Mouse (Mus musculus) heart, postnatal 0 days (tissue): ENCODE measurements around the gene Smco2. TPM values are rescaled to one million over a fixed set of nuclear protein-coding genes. Genes with fewer than 3 reads are reported as not detected.
A peak's percentile ranks its signal among the peaks of the same experiment; 100 is the strongest.

Experiments
- ATAC-seq: fragments of 200-750 bp; cut with Nextera tagmentation; 2 replicates; pipeline ENCODE4 v1.8.0; 2017; ENCODE audit warnings: low read depth, moderate number of reproducible peaks, moderate library complexity; ENCODE audit not compliant: insufficient read depth
- DNase-seq: peaks from one replicate; pipeline ENCODE4 v3.0.0-alpha.2; 2016; ENCODE audit warnings: low spot score
- H3K27ac ChIP-seq: fragments of 300-500 bp; sonication (generic); 2 replicates; pipeline ENCODE4 v1.5.1; 2014; ENCODE audit warnings: low read depth, mild to moderate bottlenecking
- H3K27me3 ChIP-seq: fragments of 300-500 bp; sonication (generic); 2 replicates; pipeline ENCODE4 v1.6.1; 2014; ENCODE audit warnings: low read length, mixed read lengths; ENCODE audit not compliant: control insufficient read depth, insufficient read depth
- H3K36me3 ChIP-seq: fragments of 300-500 bp; sonication (generic); replicated peaks from 2 replicates; pipeline ENCODE4 v1.6.1; 2014; ENCODE audit warnings: low read length, mixed read lengths; ENCODE audit not compliant: control insufficient read depth, insufficient read depth
- H3K4me1 ChIP-seq: fragments of 300-500 bp; sonication (generic); 2 replicates; pipeline ENCODE4 v1.6.1; 2014; ENCODE audit warnings: antibody characterized with exemption; ENCODE audit not compliant: control insufficient read depth, insufficient read depth
- H3K4me2 ChIP-seq: fragments of 300-500 bp; sonication (generic); 2 replicates; pipeline ENCODE4 v1.6.1; 2014; ENCODE audit warnings: low read depth, mild to moderate bottlenecking, low read length, moderate library complexity
- H3K4me3 ChIP-seq: fragments of 300-500 bp; sonication (generic); 2 replicates; pipeline ENCODE4 v1.5.1; 2014; ENCODE audit warnings: low read depth, low read length
- H3K9ac ChIP-seq: fragments of 300-500 bp; sonication (generic); replicated peaks from 2 replicates; pipeline ENCODE4 v1.6.1; 2014; ENCODE audit warnings: low read depth, low read length, mixed read lengths
- H3K9me3 ChIP-seq: fragments of 300-500 bp; sonication (generic); replicated peaks from 2 replicates; pipeline ENCODE4 v1.6.1; 2016; ENCODE audit warnings: low read length; ENCODE audit not compliant: control insufficient read depth
- CTCF ChIP-seq: IDR thresholded peaks from 2 replicates; pipeline ENCODE4 v1.5.1; 2016; ENCODE audit warnings: antibody characterized with exemption, control low read depth, low read depth
- EP300 ChIP-seq: IDR thresholded peaks from 2 replicates; pipeline ENCODE4 v1.6.1; 2016; ENCODE audit warnings: antibody characterized with exemption, low read depth
- WGBS: fragments of 180-500 bp; shearing (Covaris S2); extraction: QIAGEN DNeasy Blood & Tissue Kit; methylation state at CpG from one replicate; pipeline ENCODE4 v1.1.7; 2014; 5-methylcytosine and 5-hydroxymethylcytosine counted together
- polyA plus RNA-seq: library from polyadenylated mRNA; unstranded; fragments of >200 nt; fragmentation: Nextera tagmentation; extraction: Ambion mirVana; gene quantifications from 2 replicates; pipeline ENCODE4 v1.2.1, GENCODE M21; 2015
- total RNA-seq: library from RNA; depleted of rRNA; stranded (reverse); fragments of >200 nt; gene quantifications from 2 replicates; pipeline ENCODE4 v1.2.3, GENCODE M21; 2014; ENCODE audit warnings: low replicate concordance

Smco2 gene
- total and polyA plus RNA-seq, 2 experiments from 2014 or later = 0.29 TPM; not detected in 1

DNA sequence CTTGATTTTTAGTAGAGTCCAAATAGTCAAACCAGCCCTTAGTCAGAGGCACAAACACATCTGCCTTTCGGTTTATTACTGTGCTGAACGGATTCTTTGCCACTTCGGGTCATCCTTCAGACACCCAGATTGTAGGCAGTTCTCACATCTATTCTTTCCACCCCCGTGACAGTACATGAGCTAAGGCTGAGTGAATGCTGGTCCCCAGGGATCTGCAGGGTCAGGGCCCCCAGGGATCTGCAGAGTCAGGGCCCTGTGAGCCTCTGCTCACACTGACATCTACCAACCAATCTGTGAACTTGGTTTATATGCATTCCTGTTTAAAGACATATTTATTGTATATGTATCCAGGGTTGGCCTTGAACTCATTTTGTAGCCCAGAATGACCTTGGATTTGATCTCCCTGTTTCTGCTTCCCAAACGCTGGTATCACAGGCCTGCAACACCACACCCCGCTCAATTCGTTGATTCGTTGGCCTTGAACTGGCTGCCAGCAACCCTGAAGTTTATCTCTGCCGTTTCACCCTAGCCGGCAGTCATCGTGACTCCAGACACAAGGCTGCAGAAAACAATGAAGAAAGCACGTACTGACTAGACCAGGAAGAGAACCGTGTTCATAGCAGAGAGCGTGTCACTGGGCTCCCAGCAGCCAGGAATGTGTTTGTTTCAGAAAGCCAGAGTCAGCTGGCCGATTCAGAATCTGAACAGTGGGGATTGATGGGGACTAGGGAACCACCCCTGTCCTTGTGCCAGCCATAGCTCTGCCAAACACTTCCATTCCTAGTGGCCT is 3.7 kb upstream of the Smco2 start:
- DNase-seq (no peak), ATAC-seq (peak; percentile 62)
- no peaks in the 10 kb centered on the region for H3K9me3 ChIP-seq
- H3K36me3 ChIP-seq = no peaks in the 10 kb centered on the region
- TF ChIP-seq EP300 = no peak
- no peak for TF ChIP-seq CTCF
- 31% methylated on average over 15 of the region's 15 CpGs for WGBS
- H3K4me2 ChIP-seq = no peak overlapping the region
- peaks cover 19% of the 10 kb centered on the region for H3K4me1 ChIP-seq
- H3K4me3 ChIP-seq = no peak overlapping the region
- no peaks in the 10 kb centered on the region for H3K27me3 ChIP-seq
- H3K27ac ChIP-seq = peak overlapping the region; percentile 54
- no peak overlapping the region for H3K9ac ChIP-seq

DNA sequence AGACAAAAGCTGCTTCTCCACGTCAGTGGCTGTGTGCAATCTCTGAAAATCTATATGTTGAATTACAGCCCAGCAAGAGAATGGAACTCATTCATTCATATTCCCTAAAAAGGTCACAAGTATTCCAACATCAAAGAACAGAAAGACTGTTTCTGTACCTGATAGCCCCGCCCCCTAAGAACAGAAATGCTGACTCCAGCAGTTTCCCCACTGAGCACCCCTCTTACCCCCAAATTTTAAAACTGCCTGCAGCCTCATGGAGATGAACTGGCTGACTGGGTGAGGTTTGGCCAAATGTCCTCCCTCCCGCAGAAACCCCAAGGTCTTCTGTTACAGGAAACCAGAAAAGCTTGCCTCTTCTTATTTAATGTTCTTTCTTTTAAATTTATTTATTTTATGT is 2.5 kb upstream of the Smco2 start:
- H3K27ac ChIP-seq = no peak overlapping the region
- no peaks in the 10 kb centered on the region for H3K27me3 ChIP-seq

DNA sequence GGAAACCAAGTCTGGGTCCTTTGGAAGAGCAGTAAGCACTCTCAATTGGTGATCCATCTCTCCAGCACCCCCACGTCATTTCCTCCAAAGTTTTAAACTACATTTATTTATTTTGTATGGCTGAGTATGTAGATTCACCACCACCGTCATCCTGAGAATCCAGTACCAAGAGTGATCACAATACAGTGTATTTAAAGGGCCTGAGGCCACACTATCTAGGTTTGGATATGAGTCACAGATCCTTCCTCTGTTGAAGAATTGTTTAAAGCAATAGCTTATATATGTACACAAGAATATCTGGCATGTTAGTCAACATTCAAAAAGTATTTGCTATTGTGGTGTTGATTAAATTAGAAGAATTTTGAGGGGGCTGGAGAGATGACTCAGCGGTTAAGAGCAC is 1.6 kb upstream of the Smco2 start:
- WGBS = 76% methylated on average over 3 of the region's 3 CpGs
- H3K9ac ChIP-seq = no peak overlapping the region
- no peak for TF ChIP-seq CTCF

More for the DNA sequence above, 2.5 kb upstream of the Smco2 start:
- H3K9ac ChIP-seq = no peak overlapping the region
- no peaks in the 10 kb centered on the region for H3K9me3 ChIP-seq
- H3K4me1 ChIP-seq = peaks cover 19% of the 10 kb centered on the region
- ATAC-seq (no peak), DNase-seq (no peak)
- H3K36me3 ChIP-seq = no peaks in the 10 kb centered on the region
- WGBS = 92% methylated on average over 3 of the region's 3 CpGs
- no peak overlapping the region for H3K4me3 ChIP-seq
- H3K4me2 ChIP-seq = no peak overlapping the region
- TF ChIP-seq EP300 = no peak
- no peak for TF ChIP-seq CTCF

DNA sequence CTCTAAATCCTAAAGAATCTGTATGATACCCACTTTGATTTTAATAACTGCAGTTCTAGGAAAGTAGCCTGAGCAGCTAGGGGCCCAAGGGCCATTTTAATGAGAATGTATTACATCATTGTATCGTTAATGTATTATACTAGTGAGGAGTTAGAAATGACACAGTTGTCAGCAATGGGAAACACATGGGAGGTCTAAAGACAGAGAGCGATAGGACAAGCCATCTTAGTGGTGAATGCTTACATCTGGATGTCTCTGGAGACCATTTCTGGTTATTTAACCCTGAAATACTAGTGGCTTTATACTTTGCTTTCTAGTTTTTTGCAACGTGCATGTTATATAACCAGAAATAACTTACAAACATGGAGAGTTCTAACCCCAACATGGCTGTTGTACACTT is 2.0 kb downstream of the Smco2 start:
- H3K27me3 ChIP-seq = no peaks in the 10 kb centered on the region
- TF ChIP-seq EP300 (no peak), CTCF (no peak)
- no peak overlapping the region for H3K4me3 ChIP-seq
- DNase-seq (no peak), ATAC-seq (no peak)
- H3K27ac ChIP-seq = no peak overlapping the region
- no peak overlapping the region for H3K4me2 ChIP-seq
- no peak overlapping the region for H3K9ac ChIP-seq
- H3K9me3 ChIP-seq = no peaks in the 10 kb centered on the region
- no peaks in the 10 kb centered on the region for H3K36me3 ChIP-seq
- H3K4me1 ChIP-seq = peaks cover 12% of the 10 kb centered on the region
- 77% methylated on average over 3 of the region's 3 CpGs for WGBS

More for the DNA sequence above, 1.6 kb upstream of the Smco2 start:
- H3K4me3 ChIP-seq = no peak overlapping the region
- ATAC-seq (no peak), DNase-seq (no peak)
- H3K4me1 ChIP-seq = peaks cover 26% of the 10 kb centered on the region
- no peak overlapping the region for H3K4me2 ChIP-seq
- no peak overlapping the region for H3K27ac ChIP-seq
- no peaks in the 10 kb centered on the region for H3K36me3 ChIP-seq
- H3K9me3 ChIP-seq = no peaks in the 10 kb centered on the region
- no peaks in the 10 kb centered on the region for H3K27me3 ChIP-seq

DNA sequence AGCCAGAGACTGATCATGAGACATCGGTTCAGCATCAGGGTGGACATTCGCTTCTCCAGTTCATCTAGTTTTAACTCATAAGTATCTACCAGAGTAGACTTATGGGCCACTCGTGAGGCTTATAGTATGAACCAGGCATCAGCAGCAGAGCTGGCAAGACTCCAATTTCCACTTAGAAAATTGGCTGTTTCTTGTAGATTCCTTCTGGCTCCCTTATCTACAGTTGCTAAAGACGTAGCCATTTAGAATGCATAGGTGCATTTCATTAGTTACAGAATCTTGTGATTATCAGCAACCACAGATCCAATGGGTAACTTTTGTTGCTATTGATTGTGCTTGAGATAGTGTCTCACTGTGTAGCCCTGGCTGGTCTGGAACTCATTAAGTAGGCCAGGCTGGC is 2.8 kb downstream of the Smco2 start:
- Histone ChIP-seq H3K36me3 (no peaks in the 10 kb centered on the region), H3K4me2 (no peak overlapping the region), H3K4me1 (peaks cover 19% of the 10 kb centered on the region), H3K9me3 (no peaks in the 10 kb centered on the region), H3K27ac (no peak overlapping the region), H3K27me3 (no peaks in the 10 kb centered on the region), H3K9ac (no peak overlapping the region), H3K4me3 (no peak overlapping the region)
- DNase-seq = no peak
- no peak for TF ChIP-seq EP300
- no peak for TF ChIP-seq CTCF
- WGBS = 52% methylated on average over 4 of the region's 4 CpGs
- no peak for ATAC-seq

DNA sequence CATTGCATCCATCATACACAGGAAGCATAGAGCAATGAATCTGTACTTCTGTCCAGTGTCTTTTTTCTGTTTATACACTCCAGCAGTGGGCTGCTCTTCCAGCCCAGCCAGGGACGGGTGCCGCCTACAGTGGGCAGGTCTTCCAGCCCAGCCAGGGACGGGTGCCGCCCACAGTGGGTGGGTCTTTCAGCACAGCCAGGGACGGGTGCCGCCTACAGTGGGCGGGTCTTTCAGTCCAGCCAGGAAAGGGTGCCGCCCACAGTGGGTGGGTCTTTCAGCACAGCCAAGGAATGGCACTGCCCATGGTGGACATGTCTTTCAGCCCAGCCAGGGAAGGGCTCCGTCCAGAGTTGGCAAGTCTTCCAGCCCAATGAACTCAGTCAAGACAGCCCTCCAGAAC is 5.3 kb downstream of the Smco2 start:
- TF ChIP-seq EP300 = no peak

More for the DNA sequence above, 5.3 kb downstream of the Smco2 start:
- 95% methylated on average over 9 of the region's 9 CpGs for WGBS
- no peak overlapping the region for H3K27ac ChIP-seq
- H3K36me3 ChIP-seq = no peaks in the 10 kb centered on the region
- H3K4me3 ChIP-seq = no peak overlapping the region
- peaks cover 30% of the 10 kb centered on the region for H3K4me1 ChIP-seq
- DNase-seq = no peak
- no peak overlapping the region for H3K9ac ChIP-seq
- no peaks in the 10 kb centered on the region for H3K27me3 ChIP-seq
- ATAC-seq = no peak
- H3K9me3 ChIP-seq = no peaks in the 10 kb centered on the region
- H3K4me2 ChIP-seq = no peak overlapping the region
